Mouse (Mus musculus) lung, embryonic 15.5 days (tissue): Measurements from ENCODE around the gene Fgfr2. TPM values are rescaled to one million over a fixed set of nuclear protein-coding genes. Genes with fewer than 3 reads are reported as not detected.

Experiments used
- ATAC-seq: fragments of 200-750 bp; cut with Nextera tagmentation; 2 replicates; pipeline ENCODE4 v1.8.0; 2017; ENCODE audit warnings: moderate number of reproducible peaks, borderline replicate concordance; ENCODE audit not compliant: low FRiP score, low TSS enrichment; ENCODE audit errors: extremely low read depth
- H3K27ac ChIP-seq: fragments of 300-500 bp; sonication (generic); 2 replicates; pipeline ENCODE4 v1.5.1; 2015; ENCODE audit warnings: moderate library complexity, mild to moderate bottlenecking, inconsistent platforms
- H3K27me3 ChIP-seq: fragments of 300-500 bp; sonication (generic); 2 replicates; pipeline ENCODE4 v1.6.1; 2015; ENCODE audit warnings: inconsistent platforms
- H3K36me3 ChIP-seq: fragments of 300-500 bp; sonication (generic); 2 replicates; pipeline ENCODE4 v1.6.1; 2015; ENCODE audit warnings: inconsistent platforms
- H3K4me1 ChIP-seq: fragments of 300-500 bp; sonication (generic); 2 replicates; pipeline ENCODE4 v1.6.1; 2015; ENCODE audit warnings: inconsistent platforms
- H3K4me2 ChIP-seq: fragments of 300-500 bp; sonication (generic); 2 replicates; pipeline ENCODE4 v1.6.1; 2015; ENCODE audit warnings: inconsistent platforms, mild to moderate bottlenecking, moderate library complexity
- H3K4me3 ChIP-seq: fragments of 300-500 bp; sonication (generic); 2 replicates; pipeline ENCODE4 v1.5.1; 2015; ENCODE audit warnings: mild to moderate bottlenecking, inconsistent platforms
- H3K9ac ChIP-seq: fragments of 300-500 bp; sonication (generic); 2 replicates; pipeline ENCODE4 v1.6.1; 2015; ENCODE audit warnings: inconsistent platforms
- H3K9me3 ChIP-seq: fragments of 300-500 bp; sonication (generic); 2 replicates; pipeline ENCODE4 v1.6.1; 2016; ENCODE audit warnings: inconsistent platforms
- WGBS: fragments of 180-500 bp; shearing (Covaris S2); methylation state at CpG from one replicate; pipeline ENCODE4 v1.1.7; 2015; 5-methylcytosine and 5-hydroxymethylcytosine counted together
- polyA plus RNA-seq: library from polyadenylated mRNA; unstranded; fragments of >200 nt; fragmentation: Nextera tagmentation; extraction: Ambion mirVana; gene quantifications from 2 replicates; pipeline ENCODE4 v1.2.1, GENCODE M21; 2015

Fgfr2 gene
- polyA plus RNA-seq, 1 experiment from 2014 or later = 160 TPM

- H3K36me3 ChIP-seq = no peaks in the 10 kb centered on the region
- H3K4me2 ChIP-seq = no peak overlapping the region
- H3K4me3 ChIP-seq = no peak overlapping the region
- 0 out of 2 replicates have a peak, but pooled peaks cover 3% of the 10 kb centered on the region for H3K4me1 ChIP-seq
- H3K9ac ChIP-seq = no peak overlapping the region
- no peaks in the 10 kb centered on the region for H3K9me3 ChIP-seq
- WGBS = 77% methylated on average over 5 of the region's 5 CpGs
- no peak overlapping the region for H3K27ac ChIP-seq
- H3K27me3 ChIP-seq = no peaks in the 10 kb centered on the region
- ATAC-seq = no peak
These were observed 1109.2 kb downstream of the Fgfr2 start for GRCm38 (mm10) chr7:132013970-132014369.

GRCm38 (mm10) chr7:132012969-132013679 lies 1110.0 kb downstream of the Fgfr2 start:
- H3K4me3 ChIP-seq = no peak overlapping the region
- H3K36me3 ChIP-seq = no peaks in the 10 kb centered on the region
- H3K4me1 ChIP-seq = 0 out of 2 replicates have a peak, but pooled peaks cover 3% of the 10 kb centered on the region
- no peak overlapping the region for H3K9ac ChIP-seq
- no peak overlapping the region for H3K4me2 ChIP-seq
- 36% methylated on average over 1 of the region's 1 CpGs for WGBS
- no peaks in the 10 kb centered on the region for H3K27me3 ChIP-seq
- H3K27ac ChIP-seq = no peak overlapping the region
- no peaks in the 10 kb centered on the region for H3K9me3 ChIP-seq
- ATAC-seq = no peak

GRCm38 (mm10) chr7:132009002-132009401 lies 1114.1 kb downstream of the Fgfr2 start:
- H3K9me3 ChIP-seq = no peaks in the 10 kb centered on the region
- 45% methylated on average over 7 of the region's 7 CpGs for WGBS
- no peak for ATAC-seq
- no peaks in the 10 kb centered on the region for H3K27me3 ChIP-seq
- no peak overlapping the region for H3K9ac ChIP-seq
- H3K4me3 ChIP-seq = no peak overlapping the region
- H3K36me3 ChIP-seq = no peaks in the 10 kb centered on the region
- no peak overlapping the region for H3K27ac ChIP-seq
- no peak overlapping the region for H3K4me2 ChIP-seq
- 0 out of 2 replicates have a peak, but pooled peaks cover 3% of the 10 kb centered on the region for H3K4me1 ChIP-seq

GRCm38 (mm10) chr7:132005996-132006696 lies 1117.0 kb downstream of the Fgfr2 start:
- Histone ChIP-seq H3K4me3 (no peak overlapping the region), H3K4me1 (0 out of 2 replicates have a peak, but pooled peaks cover 3% of the 10 kb centered on the region), H3K27ac (no peak overlapping the region), H3K27me3 (no peaks in the 10 kb centered on the region), H3K9me3 (no peaks in the 10 kb centered on the region), H3K9ac (no peak overlapping the region), H3K36me3 (no peaks in the 10 kb centered on the region), H3K4me2 (no peak overlapping the region)
- no peak for ATAC-seq
- 71% methylated on average over 14 of the region's 14 CpGs for WGBS

- Histone ChIP-seq H3K9me3 (no peaks in the 10 kb centered on the region), H3K4me3 (no peak overlapping the region), H3K4me2 (no peak overlapping the region), H3K27ac (no peak overlapping the region), H3K36me3 (no peaks in the 10 kb centered on the region), H3K9ac (no peak overlapping the region), H3K4me1 (no peaks in the 10 kb centered on the region), H3K27me3 (no peaks in the 10 kb centered on the region)
- 46% methylated on average over 3 of the region's 3 CpGs for WGBS
- no peak for ATAC-seq
These were observed 1130.3 kb downstream of the Fgfr2 start for GRCm38 (mm10) chr7:131992873-131993272.

- Histone ChIP-seq H3K4me2 (no peak overlapping the region), H3K27me3 (no peaks in the 10 kb centered on the region), H3K4me1 (no peaks in the 10 kb centered on the region), H3K9me3 (no peaks in the 10 kb centered on the region), H3K9ac (no peak overlapping the region), H3K4me3 (no peak overlapping the region), H3K27ac (no peak overlapping the region), H3K36me3 (no peaks in the 10 kb centered on the region)
- WGBS = 38% methylated on average over 1 of the region's 1 CpGs
- ATAC-seq = no peak
These were observed 1130.9 kb downstream of the Fgfr2 start for GRCm38 (mm10) chr7:131992226-131992625.

- WGBS = 17% methylated on average over 6 of the region's 6 CpGs
- no peak for ATAC-seq
- Histone ChIP-seq H3K4me3 (no peak overlapping the region), H3K27ac (no peak overlapping the region), H3K9ac (no peak overlapping the region), H3K27me3 (no peaks in the 10 kb centered on the region), H3K4me2 (no peak overlapping the region), H3K9me3 (no peaks in the 10 kb centered on the region), H3K4me1 (no peaks in the 10 kb centered on the region), H3K36me3 (no peaks in the 10 kb centered on the region)
These were observed 1134.1 kb downstream of the Fgfr2 start for GRCm38 (mm10) chr7:131989056-131989455.

GRCm38 (mm10) chr7:131978609-131979008 lies 1144.5 kb downstream of the Fgfr2 start:
- no peaks in the 10 kb centered on the region for H3K36me3 ChIP-seq
- no peak overlapping the region for H3K9ac ChIP-seq
- H3K9me3 ChIP-seq = no peaks in the 10 kb centered on the region
- no peak overlapping the region for H3K4me2 ChIP-seq
- no peak overlapping the region for H3K4me3 ChIP-seq
- no peaks in the 10 kb centered on the region for H3K27me3 ChIP-seq
- ATAC-seq = no peak
- WGBS = 81% methylated on average over 11 of the region's 11 CpGs
- H3K4me1 ChIP-seq = no peaks in the 10 kb centered on the region
- no peak overlapping the region for H3K27ac ChIP-seq

- no peaks in the 10 kb centered on the region for H3K4me1 ChIP-seq
- no peaks in the 10 kb centered on the region for H3K36me3 ChIP-seq
- no peaks in the 10 kb centered on the region for H3K9me3 ChIP-seq
- H3K4me3 ChIP-seq = no peak overlapping the region
- 60% methylated on average over 6 of the region's 6 CpGs for WGBS
- no peak overlapping the region for H3K4me2 ChIP-seq
- no peaks in the 10 kb centered on the region for H3K27me3 ChIP-seq
- no peak overlapping the region for H3K9ac ChIP-seq
- ATAC-seq = no peak
- no peak overlapping the region for H3K27ac ChIP-seq
These were observed 1147.3 kb downstream of the Fgfr2 start for GRCm38 (mm10) chr7:131975867-131976266.

- no peak overlapping the region for H3K27ac ChIP-seq
- no peak overlapping the region for H3K9ac ChIP-seq
- no peaks in the 10 kb centered on the region for H3K36me3 ChIP-seq
- H3K9me3 ChIP-seq = no peaks in the 10 kb centered on the region
- no peak for ATAC-seq
- peaks cover 38% of the 10 kb centered on the region for H3K27me3 ChIP-seq
- H3K4me3 ChIP-seq = no peak overlapping the region
- no peaks in the 10 kb centered on the region for H3K4me1 ChIP-seq
- 41% methylated on average over 3 of the region's 3 CpGs for WGBS
- no peak overlapping the region for H3K4me2 ChIP-seq
These were observed 1152.9 kb downstream of the Fgfr2 start for GRCm38 (mm10) chr7:131970255-131970654.

- H3K27me3 ChIP-seq = peaks cover 42% of the 10 kb centered on the region
- no peaks in the 10 kb centered on the region for H3K9me3 ChIP-seq
- WGBS = 6% methylated on average over 57 of the region's 57 CpGs
- H3K4me3 ChIP-seq = no peak overlapping the region
- no peak overlapping the region for H3K27ac ChIP-seq
- H3K4me2 ChIP-seq = no peak overlapping the region
- ATAC-seq = no peak
- H3K36me3 ChIP-seq = no peaks in the 10 kb centered on the region
- no peak overlapping the region for H3K9ac ChIP-seq
- H3K4me1 ChIP-seq = no peaks in the 10 kb centered on the region
These were observed 1156.1 kb downstream of the Fgfr2 start for GRCm38 (mm10) chr7:131966916-131967494.
